Mouse (Mus musculus) neutrophil, adult 83 days (primary cell): ENCODE measurements around the gene Pom121. TPM values are rescaled to one million over a fixed set of nuclear protein-coding genes. Genes with fewer than 3 reads are reported as not detected.

Experiments
- total RNA-seq, 2 experiments: library from RNA; stranded (reverse); gene quantifications; one replicate each; pipeline ENCODE4 v1.2.4; 2023

The Pom121 gene
- 10 to 100 TPM; 29.9 to 31.0 TPM for total RNA-seq

GRCm38 (mm10) chr5:135394004-135394823, at the start of gene Pom121:
Gene Pom121 (minus strand): TSS chr5:135394546.

GRCm38 (mm10) chr5:135369787-135370654, 24.3 kb downstream of the Pom121 start, which contains the start of gene Nsun5:
Gene Nsun5 (plus strand): TSS chr5:135369953.

DNA sequence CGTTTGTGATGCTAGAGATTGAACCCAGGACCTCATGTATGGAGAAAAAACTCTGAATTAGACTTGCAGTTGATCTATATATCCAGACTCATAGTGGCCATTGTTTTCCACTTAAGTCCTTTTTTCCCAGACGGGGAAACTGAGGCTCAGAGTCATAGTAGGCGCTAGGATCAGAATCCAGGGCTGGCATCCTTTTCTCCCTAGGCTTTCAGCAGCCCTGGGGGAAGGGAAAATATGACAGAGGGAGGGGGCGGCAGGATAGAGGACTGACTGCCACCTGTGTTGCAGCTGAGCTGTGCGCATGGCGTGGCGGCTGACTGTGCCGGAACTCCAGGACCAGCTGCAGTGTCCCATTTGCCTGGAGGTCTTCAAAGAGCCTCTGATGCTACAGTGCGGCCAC, 41.4 kb downstream of the Pom121 start, which contains the start of gene Trim50:
Gene Trim50 (plus strand): TSS at position 301 of the 400 bp plus-strand sequence.

DNA sequence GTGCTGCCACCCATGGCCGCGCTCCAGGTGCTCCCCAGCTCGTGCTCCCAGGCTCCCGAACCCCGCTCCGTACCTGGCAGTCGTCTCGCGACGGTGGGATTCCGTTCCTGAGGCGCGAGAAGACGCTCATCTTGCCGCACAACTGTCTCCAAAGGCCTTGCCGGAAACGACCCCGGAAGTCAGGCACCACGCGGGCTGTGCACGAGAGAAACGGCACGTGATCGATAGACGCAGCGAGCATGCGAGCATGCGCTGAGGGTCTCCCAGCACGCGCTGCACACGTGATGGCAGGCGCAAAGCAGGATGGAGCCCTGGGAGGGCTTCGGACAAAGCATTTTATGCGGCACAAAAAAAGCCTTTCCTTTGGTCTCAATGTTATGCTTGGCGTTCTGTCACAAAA, 44.5 kb downstream of the Pom121 start, which contains the start of gene Fkbp6:
Gene Fkbp6 (minus strand): TSS at position 183 of the 400 bp plus-strand sequence.

Other genes with a start within 250 kb of the Pom121 start
- 10 to 100 TPM in 1 of 2 experiments, 1 to 10 TPM in 1; 8.3 to 10.7 TPM for gene Tbl2, start 244.9 kb downstream of the Pom121 start, total RNA-seq
- 10 to 100 TPM; 25.0 to 26.4 TPM for gene Bcl7b, start 226.3 kb downstream of the Pom121 start, total RNA-seq
- gene Baz1b, start 207.3 kb downstream of the Pom121 start, total RNA-seq = 10 to 100 TPM; 89.4 to 94.1 TPM
- gene Fzd9, start 143.3 kb downstream of the Pom121 start, total RNA-seq = not detected
- not detected for gene Fkbp6, start 44.5 kb downstream of the Pom121 start, total RNA-seq
- gene Trim50, start 41.3 kb downstream of the Pom121 start, total RNA-seq = not detected
- 10 to 100 TPM in 1 of 2 experiments, 1 to 10 TPM in 1; 8.1 to 10.5 TPM for gene Nsun5, start 24.6 kb downstream of the Pom121 start, total RNA-seq
- gene Hip1, start 150.6 kb upstream of the Pom121 start, total RNA-seq = 10 to 100 TPM; 36.7 to 41.4 TPM
- not detected for gene Ccl26, start 169.0 kb upstream of the Pom121 start, total RNA-seq
- under 1 TPM; 0.57 to 0.82 TPM for gene Ccl24, start 178.5 kb upstream of the Pom121 start, total RNA-seq
- 1 to 10 TPM; 6.9 to 7.8 TPM for gene Rhbdd2, start 238.1 kb upstream of the Pom121 start, total RNA-seq